Mouse (Mus musculus) cerebral cortex, adult 2 months (tissue): ENCODE data around the gene Dcaf7.

ENCODE experiments used
- WGBS: fragments of 180-500 bp; shearing (Covaris S2); methylation state at CpG from one replicate; pipeline ENCODE4 v1.1.7; 2018; 5-methylcytosine and 5-hydroxymethylcytosine counted together

Gene Dcaf7

GRCm38 (mm10) chr11:106036548-106037417 is at the start of gene Dcaf7:
Gene Dcaf7, plus strand, starts transcription at chr11:106036872.
- under 1% methylated on average over 66 of the region's 66 CpGs for WGBS

GRCm38 (mm10) chr11:105987446-105987845 is 49.2 kb upstream of the Dcaf7 start:
- WGBS: 56% methylated on average over 6 of the region's 6 CpGs

GRCm38 (mm10) chr11:105989446-105989845 is 47.2 kb upstream of the Dcaf7 start:
- 81% methylated on average over 6 of the region's 6 CpGs for WGBS

GRCm38 (mm10) chr11:105990231-105990630 is 46.4 kb upstream of the Dcaf7 start:
- 76% methylated on average over 2 of the region's 2 CpGs for WGBS

GRCm38 (mm10) chr11:105994375-105994774 is 42.3 kb upstream of the Dcaf7 start, which contains the start of gene Ace3:
Gene Ace3, plus strand, starts transcription at chr11:105994675.
- WGBS: 99% methylated on average over 3 of the region's 3 CpGs

GRCm38 (mm10) chr11:106000062-106000461 is 36.6 kb upstream of the Dcaf7 start:
- WGBS: 93% methylated on average over 6 of the region's 6 CpGs

GRCm38 (mm10) chr11:106001718-106002117 is 35.0 kb upstream of the Dcaf7 start:
- 34% methylated on average over 4 of the region's 4 CpGs for WGBS

- 91% methylated on average over 1 of the region's 1 CpGs for WGBS
Measured at GRCm38 (mm10) chr11:106004576-106004975, 32.1 kb upstream of the Dcaf7 start.

- WGBS: 66% methylated on average over 5 of the region's 5 CpGs
Measured at GRCm38 (mm10) chr11:106005970-106006369, 30.7 kb upstream of the Dcaf7 start.

- WGBS: 3% methylated on average over 25 of the region's 25 CpGs
Measured at GRCm38 (mm10) chr11:106007821-106008220, 28.9 kb upstream of the Dcaf7 start, which contains the start of gene Kcnh6. Gene Kcnh6, plus strand, starts transcription at chr11:106008124.

GRCm38 (mm10) chr11:106012711-106013110 is 24.0 kb upstream of the Dcaf7 start:
- WGBS: 53% methylated on average over 7 of the region's 7 CpGs

- WGBS: 54% methylated on average over 11 of the region's 11 CpGs
Measured at GRCm38 (mm10) chr11:106013556-106014225, 23.0 kb upstream of the Dcaf7 start.

GRCm38 (mm10) chr11:106016440-106016839 is 20.2 kb upstream of the Dcaf7 start:
- 42% methylated on average over 5 of the region's 5 CpGs for WGBS

GRCm38 (mm10) chr11:106020051-106020763 is 16.5 kb upstream of the Dcaf7 start:
- 2% methylated on average over 50 of the region's 50 CpGs for WGBS

- WGBS: 73% methylated on average over 3 of the region's 3 CpGs
Measured at GRCm38 (mm10) chr11:106025774-106026173, 10.9 kb upstream of the Dcaf7 start.

- 28% methylated on average over 11 of the region's 11 CpGs for WGBS
Measured at GRCm38 (mm10) chr11:106026465-106027151, 10.1 kb upstream of the Dcaf7 start.

- WGBS: 89% methylated on average over 5 of the region's 5 CpGs
Measured at GRCm38 (mm10) chr11:106027607-106028006, 9.1 kb upstream of the Dcaf7 start.

GRCm38 (mm10) chr11:106032074-106032473 is 4.6 kb upstream of the Dcaf7 start:
- 27% methylated on average over 10 of the region's 25 CpGs for WGBS

GRCm38 (mm10) chr11:106033491-106033919 is 3.2 kb upstream of the Dcaf7 start:
- WGBS: 34% methylated on average over 11 of the region's 11 CpGs

GRCm38 (mm10) chr11:106034986-106035385 is 1.7 kb upstream of the Dcaf7 start:
- WGBS: 87% methylated on average over 9 of the region's 9 CpGs

GRCm38 (mm10) chr11:106037418-106037751 is 713 bp downstream of the Dcaf7 start:
- under 1% methylated on average over 13 of the region's 13 CpGs for WGBS

GRCm38 (mm10) chr11:106045256-106045655 is 8.6 kb downstream of the Dcaf7 start:
- WGBS: 92% methylated on average over 1 of the region's 1 CpGs
